Mouse (Mus musculus) liver, embryonic 14.5 days (tissue): ENCODE measurements around the gene 1500011B03Rik. TPM values are rescaled to one million over a fixed set of nuclear protein-coding genes. Genes with fewer than 3 reads are reported as not detected.
A peak's percentile ranks its signal among the peaks of the same experiment; 100 is the strongest.

Experiments used
- ATAC-seq: fragments of 200-750 bp; cut with Nextera tagmentation; 2 replicates; pipeline ENCODE4 v1.8.0; 2017; ENCODE audit warnings: moderate number of reproducible peaks, mild to moderate bottlenecking, moderate library complexity; ENCODE audit not compliant: insufficient read depth
- DNase-seq, 3 experiments: peaks; one replicate each; pipeline ENCODE4 v3.0.0-alpha.2; 2012 to 2013; ENCODE audit warnings: low read depth in 3 of 3, low spot score in 3 of 3
- H3K27ac ChIP-seq: fragments of 300-500 bp; sonication (generic); 2 replicates; pipeline ENCODE4 v1.5.1; 2014; ENCODE audit warnings: moderate library complexity, mild to moderate bottlenecking, control low read depth, inconsistent platforms
- H3K27me3 ChIP-seq: fragments of 300-500 bp; sonication (generic); 2 replicates; pipeline ENCODE4 v1.6.1; 2014; ENCODE audit warnings: mild to moderate bottlenecking, low read length, moderate library complexity; ENCODE audit not compliant: control insufficient read depth, insufficient read depth
- H3K36me3 ChIP-seq: fragments of 300-500 bp; sonication (generic); replicated peaks from 2 replicates; pipeline ENCODE4 v1.6.1; 2014; ENCODE audit warnings: low read depth; ENCODE audit not compliant: control insufficient read depth, insufficient read depth
- H3K4me1 ChIP-seq, 2 experiments: fragments of 200-500 bp in 1 of 2; fragments of 300-500 bp in 1 of 2; sonication (generic) in 1 of 2; replicated peaks; 2 replicates each; pipeline ENCODE4 v1.6.1; 2012 to 2014; ENCODE audit warnings: antibody characterized with exemption in 1 of 2, inconsistent platforms in 1 of 2, low read length in 1 of 2; ENCODE audit not compliant: control insufficient read depth in 2 of 2, insufficient read depth in 2 of 2
- H3K4me2 ChIP-seq: fragments of 300-500 bp; sonication (generic); 2 replicates; pipeline ENCODE4 v1.6.1; 2014; ENCODE audit warnings: low read depth, mild to moderate bottlenecking, control low read depth, moderate library complexity
- H3K4me3 ChIP-seq, 2 experiments: fragments of 200-500 bp in 1 of 2; fragments of 300-500 bp in 1 of 2; sonication (generic) in 1 of 2; 2 replicates each; pipeline ENCODE4 v1.5.1; 2012 to 2014; ENCODE audit warnings: low read depth in 2 of 2, low read length in 2 of 2, mild to moderate bottlenecking in 2 of 2, control low read depth in 1 of 2, inconsistent platforms in 1 of 2, moderate library complexity in 1 of 2; ENCODE audit not compliant: insufficient read depth in 1 of 2
- H3K9ac ChIP-seq: fragments of 300-500 bp; sonication (generic); replicated peaks from 2 replicates; pipeline ENCODE4 v1.6.1; 2014; ENCODE audit warnings: mild to moderate bottlenecking, control low read depth, moderate library complexity
- H3K9me3 ChIP-seq: fragments of 300-500 bp; sonication (generic); 2 replicates; pipeline ENCODE4 v1.6.1; 2016; ENCODE audit warnings: low read length, mixed read lengths; ENCODE audit not compliant: control insufficient read depth
- CTCF ChIP-seq: IDR thresholded peaks from 2 replicates; pipeline ENCODE4 v1.5.1; 2016; ENCODE audit warnings: antibody characterized with exemption, low read depth, control low read depth
- EP300 ChIP-seq: IDR thresholded peaks from 2 replicates; pipeline ENCODE4 v1.6.1; 2016; ENCODE audit warnings: antibody characterized with exemption, low read depth
- WGBS: fragments of 180-500 bp; shearing (Covaris S2); extraction: QIAGEN DNeasy Blood & Tissue Kit; methylation state at CpG from one replicate; pipeline ENCODE4 v1.1.7; 2014; ENCODE audit not compliant: insufficient replicate concordance; 5-methylcytosine and 5-hydroxymethylcytosine counted together
- polyA plus RNA-seq, 2 experiments: library from polyadenylated mRNA; depleted of rRNA in 1 of 2; stranded (reverse) in 1 of 2; unstranded in 1 of 2; fragments of >200 nt; fragmentation: Nextera tagmentation in 1 of 2; extraction: Ambion mirVana in 1 of 2; gene quantifications; 2 replicates each; pipeline versions ENCODE4 v1.2.1 to v1.2.3; 2012 to 2014

Gene 1500011B03Rik
- polyA plus RNA-seq, 2 experiments: 17.5 to 36.0 TPM

DNA sequence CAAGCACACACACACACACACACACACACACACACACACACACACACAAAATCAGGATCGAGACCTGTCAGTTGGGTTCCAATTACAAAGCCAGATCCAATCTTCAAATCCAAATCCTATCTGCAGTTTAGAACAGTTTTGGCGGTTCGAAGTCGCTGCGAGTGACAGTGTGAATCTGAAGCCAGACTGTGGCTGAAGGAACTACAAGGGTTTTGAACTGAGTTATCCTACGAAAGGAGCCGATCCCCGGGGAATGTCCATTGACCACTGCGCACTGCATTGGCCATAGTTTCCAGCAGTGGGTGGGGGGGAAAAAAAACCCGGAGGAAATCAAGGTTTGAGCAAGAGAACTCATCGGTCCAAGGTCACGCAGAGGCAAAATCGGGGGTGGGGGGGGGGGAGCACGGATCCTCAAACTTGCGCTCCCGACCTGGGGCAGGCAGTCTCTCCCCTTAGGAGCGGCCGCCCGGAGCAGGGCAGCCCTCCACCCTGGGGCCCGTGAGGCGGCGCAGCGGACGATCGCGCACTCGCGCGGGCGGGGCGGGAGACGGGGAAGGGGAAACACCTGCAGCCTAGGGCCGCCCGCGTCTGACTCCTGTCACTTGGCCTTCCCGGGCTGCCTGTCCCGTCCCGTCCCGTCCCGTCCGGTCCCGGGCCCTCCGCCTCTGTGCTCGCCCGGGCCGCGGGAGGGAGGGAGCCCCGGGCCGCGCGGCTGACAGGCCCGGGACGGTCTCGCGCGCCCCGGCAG, 50.6 kb downstream of the 1500011B03Rik start:
- WGBS: under 1% methylated on average over 39 of the region's 57 CpGs
- Histone ChIP-seq H3K4me3 (peak overlapping the region; percentile 88 to 100), H3K27me3 (no peaks in the 10 kb centered on the region), H3K4me1 (peaks cover 10 to 22% of the 10 kb centered on the region in 2 experiments), H3K9ac (peak overlapping the region; percentile 98), H3K9me3 (no peaks in the 10 kb centered on the region), H3K36me3 (no peaks in the 10 kb centered on the region; the same call in 1 of the 2 replicates), H3K4me2 (peak overlapping the region; percentile 95), H3K27ac (peak overlapping the region; percentile 61)
- DNase-seq: peak in 1 of 3 experiments; percentile 31
- TF ChIP-seq EP300: no peak
- ATAC-seq: peak; percentile 45

DNA sequence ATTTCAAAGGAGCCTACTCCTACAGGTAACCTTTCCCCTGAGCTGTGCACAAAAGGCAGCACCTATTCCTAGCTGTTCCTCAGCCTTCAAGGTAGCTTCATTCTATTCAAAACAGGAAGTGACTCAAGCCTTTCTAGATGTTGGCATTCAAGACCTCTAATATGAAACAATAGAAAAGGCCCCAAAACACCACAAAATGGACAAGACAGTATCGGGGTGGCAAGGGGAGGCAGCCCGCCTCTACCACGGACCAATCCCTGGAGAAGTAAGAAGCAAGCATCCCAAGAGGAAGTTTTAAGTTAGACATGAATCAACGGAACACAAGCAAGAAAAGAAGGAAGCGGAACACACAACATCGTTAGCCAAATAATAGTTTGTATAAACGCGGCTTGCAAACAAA, 51.5 kb downstream of the 1500011B03Rik start:
- no peak for TF ChIP-seq EP300
- no peak for TF ChIP-seq CTCF
- H3K27me3 ChIP-seq: no peaks in the 10 kb centered on the region
- H3K4me1 ChIP-seq: peaks cover 10 to 22% of the 10 kb centered on the region in 2 experiments
- ATAC-seq (no peak), DNase-seq (no peak)
- no peaks in the 10 kb centered on the region for H3K9me3 ChIP-seq
- no peak overlapping the region for H3K27ac ChIP-seq
- peak overlapping the region; percentile 95 for H3K4me2 ChIP-seq
- peak overlapping the region; percentile 98; the same call in 1 of the 2 replicates for H3K9ac ChIP-seq
- H3K36me3 ChIP-seq: no peaks in the 10 kb centered on the region
- H3K4me3 ChIP-seq: peak overlapping the region; percentile 88 to 100
- 15% methylated on average over 8 of the region's 8 CpGs for WGBS

- Histone ChIP-seq H3K9me3 (no peaks in the 10 kb centered on the region), H3K27me3 (no peaks in the 10 kb centered on the region), H3K27ac (no peak overlapping the region), H3K4me3 (no peak overlapping the region), H3K4me2 (no peak overlapping the region), H3K36me3 (peaks cover 12% of the 10 kb centered on the region), H3K9ac (no peak overlapping the region), H3K4me1 (peaks cover 6 to 12% of the 10 kb centered on the region in 2 experiments)
- TF ChIP-seq CTCF (no peak), EP300 (no peak)
- WGBS: 79% methylated on average over 8 of the region's 8 CpGs
- no peak for ATAC-seq
- no peak for DNase-seq
Measured at GRCm38 (mm10) chr5:114769786-114770185, 53.5 kb downstream of the 1500011B03Rik start.

DNA sequence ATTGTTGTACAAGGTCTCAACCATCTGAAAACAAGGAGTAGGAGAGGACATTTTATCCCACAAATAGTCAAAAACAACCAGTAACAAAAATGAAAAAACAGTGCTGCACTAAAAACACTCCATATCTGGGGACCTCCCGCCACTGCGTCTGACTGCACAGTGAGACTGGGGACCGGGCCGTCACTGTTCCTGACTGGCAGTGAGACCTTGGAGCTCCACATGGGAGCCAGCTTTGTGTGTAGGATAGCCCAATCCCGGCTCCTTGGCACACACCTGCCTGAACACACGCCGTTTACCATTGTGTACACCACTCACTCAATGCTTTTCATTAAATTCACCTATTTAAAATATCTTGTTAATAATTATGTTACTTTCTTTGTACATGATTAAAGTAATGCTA, 56.1 kb downstream of the 1500011B03Rik start:
- ATAC-seq: no peak
- no peaks in the 10 kb centered on the region for H3K9me3 ChIP-seq
- no peaks in the 10 kb centered on the region for H3K27me3 ChIP-seq
- H3K9ac ChIP-seq: no peak overlapping the region
- H3K27ac ChIP-seq: no peak overlapping the region
- no peak for DNase-seq
- no peak for TF ChIP-seq EP300
- TF ChIP-seq CTCF: no peak
- H3K4me2 ChIP-seq: no peak overlapping the region
- peaks cover 25% of the 10 kb centered on the region for H3K36me3 ChIP-seq
- H3K4me1 ChIP-seq: peaks cover 4% of the 10 kb centered on the region in 2 experiments
- no peak overlapping the region for H3K4me3 ChIP-seq
- WGBS: 76% methylated on average over 7 of the region's 7 CpGs

DNA sequence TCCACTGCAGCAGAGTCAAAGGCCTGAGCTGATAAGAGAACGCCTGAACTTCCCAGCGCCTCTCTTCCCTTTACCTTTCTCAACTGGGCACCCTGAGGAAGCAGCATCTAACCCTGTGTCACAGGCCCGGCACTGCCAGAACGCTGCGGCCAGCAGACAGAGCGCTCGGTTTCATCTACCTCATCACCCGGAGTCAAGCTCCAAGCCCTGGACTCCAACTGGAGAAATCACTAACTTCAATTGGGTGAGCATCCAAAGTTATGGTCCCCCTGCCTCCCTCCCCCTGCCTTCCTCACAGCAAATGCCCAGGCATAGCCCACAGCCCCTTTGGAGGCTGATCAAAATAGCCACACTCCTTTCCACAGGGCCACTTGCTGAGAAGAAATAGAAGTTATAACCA, 56.6 kb downstream of the 1500011B03Rik start:
- DNase-seq (no peak), ATAC-seq (no peak)
- no peaks in the 10 kb centered on the region for H3K4me1 ChIP-seq
- no peaks in the 10 kb centered on the region for H3K27me3 ChIP-seq
- H3K36me3 ChIP-seq: peaks cover 25% of the 10 kb centered on the region
- no peaks in the 10 kb centered on the region for H3K9me3 ChIP-seq
- no peak overlapping the region for H3K9ac ChIP-seq
- 73% methylated on average over 8 of the region's 8 CpGs for WGBS
- H3K4me3 ChIP-seq: no peak overlapping the region
- H3K4me2 ChIP-seq: no peak overlapping the region
- TF ChIP-seq CTCF: no peak
- TF ChIP-seq EP300: no peak
- H3K27ac ChIP-seq: no peak overlapping the region
